Mouse (Mus musculus): Measurements from ENCODE around the gene Man1c1. TPM values are rescaled to one million over a fixed set of nuclear protein-coding genes. Genes with fewer than 3 reads are reported as not detected.

The Man1c1 gene
- polyA plus RNA-seq, 1 experiment from 2014 or later = 3.3 TPM

- Histone ChIP-seq H3K27ac (no peak overlapping the region), H3K4me1 (peaks cover 15% of the 10 kb centered on the region), H3K36me3 (no peaks in the 10 kb centered on the region), H3K9ac (no peak overlapping the region), H3K9me3 (no peaks in the 10 kb centered on the region), H3K4me2 (no peak overlapping the region), H3K4me3 (no peak overlapping the region), H3K27me3 (no peaks in the 10 kb centered on the region)
- whole genome bisulfite sequencing = 78% methylated on average over 5 of the region's 5 CpGs
- ATAC-seq (ENCODE audit: borderline replicate concordance, extremely low read depth, low FRiP score, low TSS enrichment) = no peak
These were observed 96.4 kb downstream of the Man1c1 start for GRCm38 (mm10) chr4:134607679-134608078.

GRCm38 (mm10) chr4:134606054-134606453, 98.0 kb downstream of the Man1c1 start:
- Histone ChIP-seq H3K9me3 (no peaks in the 10 kb centered on the region), H3K36me3 (no peaks in the 10 kb centered on the region), H3K27ac (no peak overlapping the region), H3K9ac (no peak overlapping the region), H3K4me3 (no peak overlapping the region), H3K27me3 (no peaks in the 10 kb centered on the region), H3K4me2 (no peak overlapping the region), H3K4me1 (peaks cover 19% of the 10 kb centered on the region)
- no peak for ATAC-seq (ENCODE audit: borderline replicate concordance, extremely low read depth, low FRiP score, low TSS enrichment)
- WGBS = 24% methylated on average over 5 of the region's 5 CpGs

GRCm38 (mm10) chr4:134604472-134604871, 99.6 kb downstream of the Man1c1 start:
- no peak for ATAC-seq (ENCODE audit: borderline replicate concordance, extremely low read depth, low FRiP score, low TSS enrichment)

GRCm38 (mm10) chr4:134603553-134603952, 100.5 kb downstream of the Man1c1 start:
- H3K4me1 ChIP-seq = peaks cover 19% of the 10 kb centered on the region

More at GRCm38 (mm10) chr4:134604472-134604871, 99.6 kb downstream of the Man1c1 start:
- 57% methylated on average over 4 of the region's 4 CpGs for WGBS
- H3K9me3 ChIP-seq = no peaks in the 10 kb centered on the region
- H3K4me1 ChIP-seq = peaks cover 19% of the 10 kb centered on the region
- no peaks in the 10 kb centered on the region for H3K27me3 ChIP-seq
- no peak overlapping the region for H3K9ac ChIP-seq
- no peak overlapping the region for H3K4me2 ChIP-seq
- H3K27ac ChIP-seq = no peak overlapping the region
- H3K36me3 ChIP-seq = no peaks in the 10 kb centered on the region
- H3K4me3 ChIP-seq = no peak overlapping the region

GRCm38 (mm10) chr4:134602610-134603009, 101.5 kb downstream of the Man1c1 start:
- Histone ChIP-seq H3K27me3 (no peaks in the 10 kb centered on the region), H3K4me1 (peaks cover 19% of the 10 kb centered on the region), H3K9me3 (no peaks in the 10 kb centered on the region), H3K27ac (no peak overlapping the region), H3K36me3 (no peaks in the 10 kb centered on the region), H3K4me3 (no peak overlapping the region), H3K4me2 (no peak overlapping the region), H3K9ac (no peak overlapping the region)
- ATAC-seq (ENCODE audit: borderline replicate concordance, extremely low read depth, low FRiP score, low TSS enrichment) = no peak
- 53% methylated on average over 3 of the region's 3 CpGs for WGBS

More at GRCm38 (mm10) chr4:134603553-134603952, 100.5 kb downstream of the Man1c1 start:
- H3K4me2 ChIP-seq = no peak overlapping the region
- ATAC-seq (ENCODE audit: borderline replicate concordance, extremely low read depth, low FRiP score, low TSS enrichment) = no peak
- no peak overlapping the region for H3K27ac ChIP-seq
- no peaks in the 10 kb centered on the region for H3K9me3 ChIP-seq
- H3K4me3 ChIP-seq = no peak overlapping the region
- no peak overlapping the region for H3K9ac ChIP-seq
- WGBS = 40% methylated on average over 5 of the region's 5 CpGs
- H3K27me3 ChIP-seq = no peaks in the 10 kb centered on the region
- H3K36me3 ChIP-seq = no peaks in the 10 kb centered on the region

GRCm38 (mm10) chr4:134601981-134602380, 102.1 kb downstream of the Man1c1 start:
- no peaks in the 10 kb centered on the region for H3K36me3 ChIP-seq
- H3K4me2 ChIP-seq = no peak overlapping the region
- H3K27me3 ChIP-seq = no peaks in the 10 kb centered on the region
- H3K4me1 ChIP-seq = peaks cover 19% of the 10 kb centered on the region
- ATAC-seq (ENCODE audit: borderline replicate concordance, extremely low read depth, low FRiP score, low TSS enrichment) = no peak
- H3K4me3 ChIP-seq = no peak overlapping the region
- no peak overlapping the region for H3K27ac ChIP-seq
- H3K9ac ChIP-seq = no peak overlapping the region
- no peaks in the 10 kb centered on the region for H3K9me3 ChIP-seq
- WGBS = 31% methylated on average over 7 of the region's 7 CpGs

- H3K4me1 ChIP-seq = peaks cover 19% of the 10 kb centered on the region
- no peaks in the 10 kb centered on the region for H3K36me3 ChIP-seq
- 40% methylated on average over 8 of the region's 8 CpGs for WGBS
- no peak for ATAC-seq (ENCODE audit: borderline replicate concordance, extremely low read depth, low FRiP score, low TSS enrichment)
- no peaks in the 10 kb centered on the region for H3K27me3 ChIP-seq
- H3K9me3 ChIP-seq = no peaks in the 10 kb centered on the region
- no peak overlapping the region for H3K4me2 ChIP-seq
- H3K4me3 ChIP-seq = no peak overlapping the region
- no peak overlapping the region for H3K9ac ChIP-seq
- H3K27ac ChIP-seq = no peak overlapping the region
These were observed 102.7 kb downstream of the Man1c1 start for GRCm38 (mm10) chr4:134601404-134601803.

- no peaks in the 10 kb centered on the region for H3K36me3 ChIP-seq
- no peak overlapping the region for H3K27ac ChIP-seq
- peaks cover 14% of the 10 kb centered on the region; the same call in 1 of the 2 replicates for H3K4me1 ChIP-seq
- no peak overlapping the region for H3K9ac ChIP-seq
- no peak for ATAC-seq (ENCODE audit: borderline replicate concordance, extremely low read depth, low FRiP score, low TSS enrichment)
- no peak overlapping the region for H3K4me3 ChIP-seq
- H3K9me3 ChIP-seq = no peaks in the 10 kb centered on the region
- H3K4me2 ChIP-seq = no peak overlapping the region
- WGBS = 54% methylated on average over 7 of the region's 7 CpGs
- no peaks in the 10 kb centered on the region for H3K27me3 ChIP-seq
These were observed 103.3 kb downstream of the Man1c1 start for GRCm38 (mm10) chr4:134600777-134601176.

- Histone ChIP-seq H3K27me3 (no peaks in the 10 kb centered on the region), H3K9me3 (no peaks in the 10 kb centered on the region), H3K36me3 (no peaks in the 10 kb centered on the region), H3K4me3 (no peak overlapping the region), H3K4me1 (peaks cover 14% of the 10 kb centered on the region; the same call in 1 of the 2 replicates), H3K9ac (no peak overlapping the region), H3K4me2 (no peak overlapping the region), H3K27ac (no peak overlapping the region)
- 81% methylated on average over 9 of the region's 9 CpGs for WGBS
- no peak for ATAC-seq (ENCODE audit: borderline replicate concordance, extremely low read depth, low FRiP score, low TSS enrichment)
These were observed 104.0 kb downstream of the Man1c1 start for GRCm38 (mm10) chr4:134600060-134600459.

GRCm38 (mm10) chr4:134596816-134597692, 107.0 kb downstream of the Man1c1 start:
- Histone ChIP-seq H3K9me3 (no peaks in the 10 kb centered on the region), H3K4me3 (no peak overlapping the region), H3K9ac (no peak overlapping the region), H3K27me3 (no peaks in the 10 kb centered on the region), H3K27ac (no peak overlapping the region), H3K4me2 (no peak overlapping the region), H3K36me3 (no peaks in the 10 kb centered on the region), H3K4me1 (peaks cover 8% of the 10 kb centered on the region; the same call in 1 of the 2 replicates)
- WGBS = 62% methylated on average over 10 of the region's 10 CpGs
- no peak for ATAC-seq (ENCODE audit: borderline replicate concordance, extremely low read depth, low FRiP score, low TSS enrichment)

- no peak overlapping the region for H3K9ac ChIP-seq
- 82% methylated on average over 10 of the region's 10 CpGs for whole genome bisulfite sequencing
- no peak for ATAC-seq (ENCODE audit: borderline replicate concordance, extremely low read depth, low FRiP score, low TSS enrichment)
- no peak overlapping the region for H3K4me2 ChIP-seq
- H3K27ac ChIP-seq = no peak overlapping the region
- no peaks in the 10 kb centered on the region for H3K36me3 ChIP-seq
- peaks cover 12% of the 10 kb centered on the region for H3K4me1 ChIP-seq
- no peaks in the 10 kb centered on the region for H3K9me3 ChIP-seq
- H3K4me3 ChIP-seq = no peak overlapping the region
- no peaks in the 10 kb centered on the region for H3K27me3 ChIP-seq
These were observed 109.2 kb downstream of the Man1c1 start for GRCm38 (mm10) chr4:134594731-134595439.

GRCm38 (mm10) chr4:134592442-134592841, 111.6 kb downstream of the Man1c1 start:
- no peak overlapping the region for H3K27ac ChIP-seq
- H3K27me3 ChIP-seq = no peaks in the 10 kb centered on the region
- ATAC-seq (ENCODE audit: borderline replicate concordance, extremely low read depth, low FRiP score, low TSS enrichment) = no peak
- no peak overlapping the region for H3K4me3 ChIP-seq
- peaks cover 12% of the 10 kb centered on the region for H3K4me1 ChIP-seq
- H3K36me3 ChIP-seq = no peaks in the 10 kb centered on the region
- no peak overlapping the region for H3K4me2 ChIP-seq
- no peak overlapping the region for H3K9ac ChIP-seq
- no peaks in the 10 kb centered on the region for H3K9me3 ChIP-seq
- WGBS = 71% methylated on average over 4 of the region's 4 CpGs

All from lung, embryonic 15.5 days (tissue).